Mouse (Mus musculus) thymus, adult 2 months (tissue): Measurements from ENCODE around the gene Adh1.

Experiments
- CTCF ChIP-seq: fragments of 200-500 bp; IDR thresholded peaks from 2 replicates; pipeline ENCODE4 v1.5.1; 2012; ENCODE audit warnings: mild to moderate bottlenecking, control low read depth, low read length, moderate library complexity, borderline replicate concordance; ENCODE audit not compliant: control insufficient read depth, poor library complexity, insufficient read depth; ENCODE audit errors: extremely low read depth
- POLR2A ChIP-seq: fragments of 200-500 bp; IDR thresholded peaks from 2 replicates; pipeline ENCODE4 v1.6.1; 2012; ENCODE audit warnings: mild to moderate bottlenecking, low read length, control low read depth, moderate library complexity; ENCODE audit not compliant: control insufficient read depth, poor library complexity, insufficient read depth; ENCODE audit errors: extremely low read depth

DNA sequence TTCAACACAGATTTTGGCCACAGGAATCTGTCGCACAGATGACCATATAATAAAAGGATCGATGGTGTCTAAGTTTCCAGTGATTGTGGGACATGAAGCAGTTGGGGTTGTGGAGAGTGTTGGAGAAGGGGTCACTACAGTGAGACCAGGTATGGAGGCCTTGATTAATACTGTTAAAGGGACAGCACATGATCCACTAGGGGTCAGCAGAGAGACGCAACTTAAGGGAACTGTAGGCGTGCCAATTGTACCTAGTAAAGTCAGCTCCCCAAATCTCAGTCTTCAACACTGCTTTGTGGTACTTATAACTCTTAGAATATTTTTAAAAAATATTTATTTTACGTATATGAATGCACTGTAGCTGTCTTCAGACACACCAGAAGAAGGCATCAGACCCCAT is 37.8 kb upstream of the Adh1 start:
- no peak for TF ChIP-seq CTCF
- no peak for TF ChIP-seq POLR2A
